Mouse (Mus musculus): Measurements from ENCODE around the gene Ubap2l. TPM values are rescaled to one million over a fixed set of nuclear protein-coding genes. Genes with fewer than 3 reads are reported as not detected.

Gene Ubap2l
- polyA plus RNA-seq, 1 experiment from 2014 or later = 208 TPM

- H3K4me3 ChIP-seq = peak overlapping the region; percentile 85
- peaks cover 20% of the 10 kb centered on the region for H3K4me1 ChIP-seq
- 6% methylated on average over 23 of the region's 23 CpGs for WGBS
- H3K4me2 ChIP-seq (replicated peaks) = peak overlapping the region; percentile 86
- peak overlapping the region; percentile 89 for H3K9ac ChIP-seq
- no peaks in the 10 kb centered on the region for H3K9me3 ChIP-seq
- ATAC-seq (ENCODE audit: low FRiP score, low read depth) = peak; percentile 58
- H3K27me3 ChIP-seq = no peaks in the 10 kb centered on the region
- peak overlapping the region; percentile 98 for H3K27ac ChIP-seq
- H3K36me3 ChIP-seq = peaks cover 54% of the 10 kb centered on the region
Observed at GRCm38 (mm10) chr3:89997791-89998495, 54.5 kb downstream of the Ubap2l start.

- Histone ChIP-seq H3K4me1 (peaks cover 19% of the 10 kb centered on the region), H3K27ac (no peak overlapping the region), H3K4me2 (replicated peaks) (no peak overlapping the region), H3K9me3 (no peaks in the 10 kb centered on the region), H3K36me3 (peaks cover 35% of the 10 kb centered on the region), H3K27me3 (no peaks in the 10 kb centered on the region), H3K4me3 (no peak overlapping the region), H3K9ac (no peak overlapping the region)
- no peak for ATAC-seq (ENCODE audit: low FRiP score, low read depth)
- WGBS = 90% methylated on average over 5 of the region's 5 CpGs
Observed at GRCm38 (mm10) chr3:89994807-89995515, 57.5 kb downstream of the Ubap2l start.

- WGBS = 92% methylated on average over 4 of the region's 4 CpGs
Observed at GRCm38 (mm10) chr3:89987822-89988221, 64.6 kb downstream of the Ubap2l start.

GRCm38 (mm10) chr3:89987211-89987610 lies 65.2 kb downstream of the Ubap2l start:
- no peak overlapping the region for H3K9ac ChIP-seq
- no peak for ATAC-seq (ENCODE audit: low FRiP score, low read depth)
- no peak overlapping the region for H3K4me2 ChIP-seq (replicated peaks)
- no peak overlapping the region for H3K27ac ChIP-seq
- no peaks in the 10 kb centered on the region for H3K4me1 ChIP-seq
- H3K4me3 ChIP-seq = no peak overlapping the region
- WGBS = 62% methylated on average over 3 of the region's 3 CpGs
- H3K9me3 ChIP-seq = no peaks in the 10 kb centered on the region
- H3K36me3 ChIP-seq = peaks cover 2% of the 10 kb centered on the region
- no peaks in the 10 kb centered on the region for H3K27me3 ChIP-seq

More at GRCm38 (mm10) chr3:89987822-89988221, 64.6 kb downstream of the Ubap2l start:
- Histone ChIP-seq H3K27me3 (no peaks in the 10 kb centered on the region), H3K36me3 (peaks cover 7% of the 10 kb centered on the region), H3K4me1 (no peaks in the 10 kb centered on the region), H3K27ac (no peak overlapping the region), H3K4me2 (replicated peaks) (no peak overlapping the region), H3K9ac (no peak overlapping the region), H3K4me3 (no peak overlapping the region), H3K9me3 (no peaks in the 10 kb centered on the region)
- no peak for ATAC-seq (ENCODE audit: low FRiP score, low read depth)

GRCm38 (mm10) chr3:89982426-89982825 lies 70.0 kb downstream of the Ubap2l start:
- Histone ChIP-seq H3K27me3 (no peaks in the 10 kb centered on the region), H3K4me3 (no peak overlapping the region), H3K4me1 (no peaks in the 10 kb centered on the region), H3K4me2 (replicated peaks) (no peak overlapping the region), H3K36me3 (no peaks in the 10 kb centered on the region), H3K9ac (no peak overlapping the region), H3K27ac (no peak overlapping the region), H3K9me3 (no peaks in the 10 kb centered on the region)
- no peak for ATAC-seq (ENCODE audit: low FRiP score, low read depth)
- WGBS = 80% methylated on average over 5 of the region's 5 CpGs

DNA sequence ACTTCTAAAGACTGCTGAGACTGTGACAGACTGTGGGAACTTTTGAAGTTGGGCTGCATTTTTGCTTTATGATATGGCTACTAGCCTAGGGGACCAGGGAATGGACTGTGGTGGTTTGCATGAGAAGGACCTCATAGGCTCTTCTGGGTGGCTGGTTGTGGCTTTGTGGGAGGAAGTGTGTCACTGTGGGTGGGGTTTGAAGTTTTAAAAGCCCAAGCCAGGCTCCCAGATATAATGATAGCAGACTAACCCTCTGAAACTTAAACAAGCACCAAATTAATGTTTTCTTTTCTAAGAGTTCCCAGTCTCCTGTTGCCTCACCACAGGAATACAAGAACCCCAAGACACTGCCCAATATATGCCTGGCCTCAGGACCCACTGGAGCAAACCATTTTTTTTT lies 75.6 kb downstream of the Ubap2l start:
- H3K27me3 ChIP-seq = no peaks in the 10 kb centered on the region
- H3K36me3 ChIP-seq = no peaks in the 10 kb centered on the region
- H3K27ac ChIP-seq = no peak overlapping the region
- no peak overlapping the region for H3K9ac ChIP-seq
- H3K4me1 ChIP-seq = no peaks in the 10 kb centered on the region
- no peak for ATAC-seq (ENCODE audit: low FRiP score, low read depth)
- no peak overlapping the region for H3K4me2 ChIP-seq (replicated peaks)
- no peak overlapping the region for H3K4me3 ChIP-seq
- H3K9me3 ChIP-seq = no peaks in the 10 kb centered on the region

- Histone ChIP-seq H3K4me3 (no peak overlapping the region), H3K4me2 (replicated peaks) (no peak overlapping the region), H3K4me1 (peaks cover 14% of the 10 kb centered on the region), H3K27me3 (no peaks in the 10 kb centered on the region), H3K9me3 (no peaks in the 10 kb centered on the region), H3K36me3 (peaks cover 9% of the 10 kb centered on the region; the same call in 1 of the 2 replicates), H3K27ac (no peak overlapping the region), H3K9ac (no peak overlapping the region)
- 75% methylated on average over 7 of the region's 7 CpGs for WGBS
- no peak for ATAC-seq (ENCODE audit: low FRiP score, low read depth)
Observed at GRCm38 (mm10) chr3:89968509-89968908, 83.9 kb downstream of the Ubap2l start.

- no peaks in the 10 kb centered on the region for H3K27me3 ChIP-seq
- ATAC-seq (ENCODE audit: low FRiP score, low read depth) = no peak
- H3K36me3 ChIP-seq = peaks cover 9% of the 10 kb centered on the region; the same call in 1 of the 2 replicates
- no peak overlapping the region for H3K9ac ChIP-seq
- no peak overlapping the region for H3K4me2 ChIP-seq (replicated peaks)
- 75% methylated on average over 4 of the region's 4 CpGs for WGBS
- H3K9me3 ChIP-seq = no peaks in the 10 kb centered on the region
- H3K4me1 ChIP-seq = peaks cover 19% of the 10 kb centered on the region
- no peak overlapping the region for H3K4me3 ChIP-seq
- no peak overlapping the region for H3K27ac ChIP-seq
Observed at GRCm38 (mm10) chr3:89966946-89967345, 85.5 kb downstream of the Ubap2l start.

DNA sequence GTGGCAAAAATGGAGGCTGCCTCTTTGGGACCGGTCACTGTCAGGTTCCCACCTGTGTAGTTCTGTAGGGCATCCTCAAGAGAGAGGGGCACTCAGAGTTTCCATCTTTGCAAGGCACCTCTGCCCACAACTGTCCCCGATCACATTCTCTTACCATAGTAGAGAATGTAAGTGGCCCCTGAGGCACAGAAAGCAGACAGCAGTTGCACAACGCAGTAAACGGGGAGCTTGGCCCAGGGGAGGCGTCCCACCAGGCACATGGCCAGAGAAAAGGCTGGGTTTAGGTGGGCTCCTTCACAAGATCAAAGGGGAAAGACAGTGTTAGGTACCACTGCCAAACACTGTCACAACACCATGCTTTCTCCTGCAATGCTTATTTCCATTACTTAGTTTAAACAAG lies 86.5 kb downstream of the Ubap2l start:
- Histone ChIP-seq H3K9ac (no peak overlapping the region), H3K36me3 (peaks cover 9% of the 10 kb centered on the region; the same call in 1 of the 2 replicates), H3K27me3 (no peaks in the 10 kb centered on the region), H3K4me3 (no peak overlapping the region), H3K4me2 (replicated peaks) (no peak overlapping the region), H3K4me1 (peaks cover 29% of the 10 kb centered on the region), H3K9me3 (no peaks in the 10 kb centered on the region), H3K27ac (no peak overlapping the region)
- 93% methylated on average over 5 of the region's 5 CpGs for WGBS
- no peak for ATAC-seq (ENCODE audit: low FRiP score, low read depth)

GRCm38 (mm10) chr3:89965557-89965956 lies 86.9 kb downstream of the Ubap2l start:
- H3K36me3 ChIP-seq = peaks cover 9% of the 10 kb centered on the region; the same call in 1 of the 2 replicates
- H3K27ac ChIP-seq = no peak overlapping the region
- peaks cover 32% of the 10 kb centered on the region for H3K4me1 ChIP-seq
- no peaks in the 10 kb centered on the region for H3K27me3 ChIP-seq
- H3K4me2 ChIP-seq (replicated peaks) = no peak overlapping the region
- H3K9ac ChIP-seq = no peak overlapping the region
- ATAC-seq (ENCODE audit: low FRiP score, low read depth) = no peak
- no peaks in the 10 kb centered on the region for H3K9me3 ChIP-seq
- no peak overlapping the region for H3K4me3 ChIP-seq
- WGBS = 97% methylated on average over 8 of the region's 8 CpGs

DNA sequence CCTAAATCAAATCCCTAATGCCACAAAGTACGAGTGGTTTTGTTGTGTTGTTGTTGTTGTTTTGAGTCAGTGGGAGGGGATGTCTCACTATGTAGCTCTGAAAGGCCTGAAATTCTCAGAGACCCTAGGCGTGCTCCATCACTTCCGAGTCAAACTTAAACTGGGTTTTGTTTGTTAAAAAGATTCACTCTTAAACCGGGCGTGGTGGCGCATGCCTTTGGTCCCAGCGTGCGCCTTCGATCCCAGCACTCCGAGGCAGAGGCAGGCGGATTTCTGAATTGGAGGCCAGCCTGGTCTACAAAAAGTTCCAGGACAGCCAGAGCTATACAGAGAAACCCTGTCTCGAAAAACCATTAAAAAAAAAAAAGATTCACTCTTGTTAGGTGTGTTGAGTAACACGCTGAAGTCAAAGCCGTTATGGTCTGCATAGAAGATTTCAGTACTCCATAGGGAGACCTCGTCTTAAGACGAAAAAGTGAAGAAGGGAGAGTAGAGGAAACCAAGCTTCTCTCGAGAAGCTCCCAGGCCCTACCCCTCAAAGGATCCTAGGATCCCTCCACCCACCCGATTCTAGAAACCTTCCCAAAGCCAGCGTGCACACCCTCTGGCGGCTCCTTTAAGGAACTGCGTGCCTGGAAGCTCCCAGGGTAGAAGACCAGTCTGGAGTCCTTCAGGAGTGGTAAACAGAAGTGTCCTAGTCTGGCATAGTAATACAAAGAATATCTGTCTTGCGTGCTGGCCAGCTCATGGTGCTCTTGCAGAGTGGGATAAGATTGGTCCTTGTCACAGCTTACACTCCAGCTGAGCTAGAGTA lies 88.3 kb downstream of the Ubap2l start:
- H3K36me3 ChIP-seq = peaks cover 14% of the 10 kb centered on the region
- peak overlapping the region; percentile 94 for H3K27ac ChIP-seq
- 33% methylated on average over 22 of the region's 22 CpGs for WGBS
- H3K27me3 ChIP-seq = no peaks in the 10 kb centered on the region
- no peak for ATAC-seq (ENCODE audit: low FRiP score, low read depth)
- peak overlapping the region; percentile 96 for H3K9ac ChIP-seq
- H3K4me1 ChIP-seq = peaks cover 43% of the 10 kb centered on the region
- no peaks in the 10 kb centered on the region for H3K9me3 ChIP-seq
- peak overlapping the region; percentile 87 for H3K4me2 ChIP-seq (replicated peaks)
- peak overlapping the region; percentile 96 for H3K4me3 ChIP-seq

DNA sequence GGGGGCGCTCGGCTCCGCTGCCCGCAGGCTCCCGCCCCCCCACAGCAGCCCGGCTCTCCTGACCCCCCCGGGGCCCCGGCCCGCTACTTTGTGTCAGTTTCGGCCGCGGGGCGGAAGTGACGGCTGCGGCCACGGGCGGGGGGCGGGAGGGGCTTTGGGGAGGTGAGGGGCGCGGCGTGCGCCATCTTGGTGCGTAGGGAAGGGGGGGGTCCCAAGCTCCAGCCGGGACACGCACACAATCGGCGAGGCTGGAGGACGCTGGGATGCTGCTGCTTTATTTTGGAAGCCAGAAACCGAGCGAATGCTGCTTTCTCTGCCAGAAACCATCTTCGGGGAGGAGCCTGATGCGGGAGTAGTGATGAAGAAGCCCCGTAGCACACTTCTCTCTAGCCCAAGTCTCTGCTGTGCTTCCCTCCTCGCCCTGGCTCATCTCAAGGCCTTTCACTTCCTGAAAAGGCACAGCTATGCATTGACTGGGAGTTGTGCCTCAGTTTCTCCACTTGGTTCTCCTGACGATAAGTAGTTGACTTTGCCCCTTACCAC lies 89.1 kb downstream of the Ubap2l start, which contains the start of gene Atp8b2:
Atp8b2 (minus strand) TSS at position 288 of the 543 bp plus-strand sequence.
- WGBS = 1% methylated on average over 29 of the region's 35 CpGs
- peak; percentile 66 for ATAC-seq (ENCODE audit: low FRiP score, low read depth)
- H3K9ac ChIP-seq = peak within 1 kb of the TSS; percentile 96

More for the DNA sequence above, 89.1 kb downstream of the Ubap2l start, which contains the start of gene Atp8b2:
- H3K4me3 ChIP-seq = peak within 1 kb of the TSS; percentile 96
- no peaks in the 10 kb centered on the region for H3K9me3 ChIP-seq
- peak within 1 kb of the TSS; percentile 87 for H3K4me2 ChIP-seq (replicated peaks)
- H3K27me3 ChIP-seq = no peaks in the 10 kb centered on the region
- H3K27ac ChIP-seq = peak within 1 kb of the TSS; percentile 94
- peaks cover 22% of the 10 kb centered on the region for H3K36me3 ChIP-seq
- H3K4me1 ChIP-seq = peaks cover 43% of the 10 kb centered on the region

Measured in limb, embryonic 13.5 days (tissue).